Mouse (Mus musculus): ENCODE measurements around the gene Fhod1.

The Fhod1 gene

DNA sequence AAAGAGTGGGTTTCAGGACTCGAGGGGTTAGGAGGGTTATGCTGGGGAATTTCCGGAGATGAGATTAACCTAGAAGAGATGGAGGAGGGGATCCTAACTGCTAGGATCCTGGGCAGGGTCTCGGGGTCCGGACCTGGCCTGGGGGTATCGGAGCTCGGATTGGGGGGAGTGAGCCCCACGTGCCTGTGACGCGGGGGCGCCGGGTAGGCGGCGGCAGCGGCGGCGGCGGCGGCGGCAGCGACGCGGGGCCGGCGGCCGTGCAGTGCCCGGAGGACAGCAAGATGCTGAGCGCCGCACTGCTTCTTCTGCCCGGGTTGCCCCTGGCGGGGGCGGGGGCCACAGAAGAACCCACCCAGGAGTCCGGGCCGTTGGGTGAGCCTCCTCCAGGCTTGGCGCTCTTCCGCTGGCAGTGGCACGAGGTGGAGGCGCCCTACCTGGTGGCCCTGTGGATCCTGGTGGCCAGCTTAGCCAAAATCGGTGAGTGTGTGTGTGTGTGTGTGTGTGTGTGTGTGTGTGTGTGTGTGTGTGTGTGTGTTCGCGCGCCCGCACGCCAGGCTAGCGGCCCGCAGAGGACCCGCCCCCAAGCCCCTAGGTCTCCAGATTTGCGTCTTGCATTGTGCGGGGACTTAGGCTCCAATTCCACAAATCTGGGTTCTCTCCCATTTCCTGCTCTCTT is 1.5 kb upstream of the Fhod1 start:
- DNase-seq (ENCODE audit: low read depth, low spot score) = peak; percentile 50

DNA sequence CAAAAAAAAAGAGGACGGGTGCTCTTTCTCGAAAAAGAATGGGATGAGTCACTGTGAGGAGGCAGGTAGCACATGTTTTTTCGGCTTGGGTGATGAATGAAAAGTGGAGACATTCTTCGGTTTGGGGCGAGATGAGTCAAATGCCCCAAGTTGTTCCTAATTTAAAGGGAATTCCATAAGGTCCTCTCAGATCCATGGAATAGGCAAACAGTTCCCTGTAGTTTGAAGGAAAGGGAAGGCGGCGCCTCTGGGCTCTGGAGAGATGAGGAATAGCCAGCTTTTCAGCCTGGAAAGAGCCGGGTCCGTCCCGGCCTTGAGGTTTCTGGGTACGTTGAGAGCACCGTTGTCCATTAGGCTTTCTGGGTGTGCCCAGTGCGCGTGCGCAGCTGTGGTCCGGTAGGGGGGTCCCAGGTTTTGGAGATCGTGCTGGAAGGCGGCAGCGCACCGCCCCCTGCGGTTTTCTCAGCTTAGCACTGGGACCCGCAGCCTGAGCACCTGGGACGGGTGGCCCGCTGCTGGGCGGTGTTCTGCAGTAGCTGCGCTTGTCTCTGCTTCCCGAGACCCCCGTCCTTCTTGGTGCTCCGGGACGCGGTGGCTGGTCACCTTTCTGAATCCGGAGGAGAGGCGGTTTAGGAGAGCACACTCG is 820 bp upstream of the Fhod1 start, which contains the start of gene Slc9a5:
Gene Slc9a5, plus strand, starts transcription at position 394 of the 646 bp plus-strand sequence.
- peak; percentile 73 for DNase-seq (ENCODE audit: low read depth, low spot score)

DNA sequence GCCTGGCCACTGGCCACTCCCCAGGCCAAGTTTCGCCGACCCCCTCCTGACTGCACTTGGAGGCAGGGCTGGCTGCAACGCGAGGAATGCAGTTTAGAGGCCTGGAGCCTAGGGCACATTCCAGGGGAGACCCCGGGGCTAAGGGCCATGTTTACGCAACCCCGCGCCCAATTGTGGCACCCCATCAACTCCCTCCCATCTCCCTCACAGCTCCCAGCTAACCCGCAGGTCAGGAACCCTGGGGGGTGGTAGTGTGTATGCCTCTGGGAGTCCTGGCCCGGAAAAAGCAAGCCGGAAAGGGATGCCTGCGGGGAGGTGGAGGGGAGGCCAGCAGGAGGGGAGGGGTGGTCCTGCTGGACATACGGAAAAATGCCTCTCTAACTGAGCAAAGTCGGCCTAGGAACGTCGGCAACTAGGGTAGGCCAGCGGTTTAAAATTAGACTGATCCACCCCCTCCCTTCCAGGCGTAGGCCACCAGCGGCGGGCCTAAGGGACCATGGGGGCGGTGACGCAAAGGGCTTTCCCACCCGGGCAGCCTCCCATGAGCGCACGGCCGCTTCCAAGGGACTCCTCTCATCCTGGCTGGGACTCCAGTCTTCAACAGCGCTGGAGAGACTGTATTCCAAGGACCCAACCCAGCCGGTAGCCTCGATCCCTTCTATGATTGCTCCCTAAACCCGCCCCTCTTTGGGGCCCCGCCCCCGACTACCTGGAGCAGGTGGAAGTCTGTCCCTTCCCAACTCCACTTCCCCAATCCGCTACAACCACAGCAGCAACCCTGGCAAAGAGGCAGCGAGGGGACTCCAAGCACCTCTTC is 934 bp downstream of the Fhod1 start:
- peak; percentile 44 for DNase-seq (ENCODE audit: low read depth, low spot score)

DNA sequence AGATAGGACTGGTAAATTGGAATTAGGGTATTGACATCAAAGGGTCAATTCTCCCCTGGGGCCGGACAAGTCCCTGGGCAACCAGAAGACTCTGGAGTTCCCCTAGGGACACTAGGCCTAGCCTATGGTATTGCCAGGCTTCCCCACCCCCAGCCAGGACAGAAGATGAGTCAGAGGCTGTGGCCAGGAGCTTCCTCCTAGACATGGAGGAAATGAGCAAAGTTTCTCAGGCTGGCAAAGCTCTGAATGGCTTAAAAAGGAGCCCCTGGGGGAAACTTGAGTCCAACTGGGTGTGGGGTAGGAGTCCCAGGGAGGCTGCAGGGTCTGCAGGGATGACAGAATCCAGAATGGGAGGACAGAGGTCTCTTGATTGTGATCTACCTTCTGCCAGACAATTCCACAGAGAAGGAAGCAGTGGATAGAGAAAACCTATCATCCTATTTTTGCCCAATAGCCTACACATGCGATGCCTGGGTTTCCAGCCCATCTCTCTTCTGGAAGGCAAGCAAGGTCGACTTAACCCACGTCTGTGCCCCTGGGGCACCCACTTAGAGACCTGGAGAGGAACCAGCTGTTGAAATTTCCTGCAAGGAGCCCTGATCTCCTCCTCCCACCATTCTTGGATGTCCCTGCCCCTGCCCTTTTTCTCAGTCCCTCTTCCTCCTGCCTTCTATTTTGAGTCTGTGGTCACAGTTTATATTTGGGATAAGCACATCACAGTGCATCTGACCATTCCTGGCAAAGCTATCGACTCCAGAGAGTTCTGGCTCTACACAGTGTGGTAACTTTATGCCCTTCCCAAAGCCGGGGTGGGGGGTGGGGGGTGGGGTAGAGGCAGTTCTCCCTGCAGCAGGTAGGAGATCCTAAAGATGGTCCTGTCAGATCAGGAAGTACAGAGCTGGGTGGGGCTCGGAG is 2.4 kb downstream of the Fhod1 start:
- DNase-seq (ENCODE audit: low read depth, low spot score) = peak; percentile 47

DNA sequence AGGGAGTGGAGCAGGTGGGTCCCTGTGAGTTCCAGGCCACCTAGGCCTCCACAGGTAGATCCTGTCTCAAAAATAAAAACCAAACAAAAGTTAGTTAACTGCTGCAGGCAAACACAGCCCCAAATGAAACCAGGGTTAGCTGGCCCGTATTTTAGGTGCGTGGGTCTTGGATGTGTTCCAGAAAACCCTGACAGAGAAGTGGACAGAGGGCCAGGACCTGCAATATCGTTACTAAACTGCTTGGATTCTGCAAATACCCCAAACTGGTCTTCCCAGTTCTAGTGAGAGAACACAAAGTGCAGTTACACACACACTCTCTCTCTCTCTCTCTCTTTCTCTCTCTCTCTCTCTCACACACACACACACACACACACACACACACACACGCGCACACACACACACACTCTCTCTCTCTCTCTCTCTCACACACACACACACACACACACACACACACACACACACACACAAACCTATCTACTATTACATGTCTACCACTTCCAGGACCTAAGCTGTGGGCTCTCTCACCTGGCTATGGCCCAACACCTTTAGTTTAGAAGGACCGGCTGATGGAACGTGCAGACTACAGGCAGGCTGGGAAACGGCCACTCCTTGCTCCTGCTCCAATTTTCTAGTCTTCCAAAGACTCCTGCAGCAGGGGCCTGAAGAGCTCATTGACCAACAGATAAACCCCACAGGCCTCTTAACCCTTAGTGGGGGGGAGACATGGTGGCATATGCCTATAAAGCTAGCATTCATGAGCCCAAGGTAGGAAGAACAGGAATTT is 3.8 kb downstream of the Fhod1 start:
- DNase-seq (ENCODE audit: low read depth, low spot score) = no peak

DNA sequence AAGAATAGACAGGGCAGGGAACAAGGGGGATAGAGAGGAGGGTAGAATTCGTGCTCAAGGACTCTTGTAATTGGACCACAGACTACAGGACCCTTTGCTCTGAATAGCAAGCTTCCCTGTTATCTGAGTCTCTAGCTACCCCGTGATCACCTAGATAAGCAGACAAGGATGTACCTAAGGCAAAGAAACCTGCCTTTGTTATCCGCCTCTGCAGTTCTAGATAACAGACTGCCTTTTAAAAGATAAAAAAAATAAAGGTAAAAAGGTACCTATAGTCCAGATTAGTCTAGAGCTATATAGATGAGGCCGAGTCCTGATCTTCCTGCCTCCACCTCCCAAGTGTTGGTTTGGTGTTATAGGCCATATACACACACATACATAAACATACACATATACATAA is 5.0 kb downstream of the Fhod1 start:
- no peak for DNase-seq (ENCODE audit: low read depth, low spot score)

DNA sequence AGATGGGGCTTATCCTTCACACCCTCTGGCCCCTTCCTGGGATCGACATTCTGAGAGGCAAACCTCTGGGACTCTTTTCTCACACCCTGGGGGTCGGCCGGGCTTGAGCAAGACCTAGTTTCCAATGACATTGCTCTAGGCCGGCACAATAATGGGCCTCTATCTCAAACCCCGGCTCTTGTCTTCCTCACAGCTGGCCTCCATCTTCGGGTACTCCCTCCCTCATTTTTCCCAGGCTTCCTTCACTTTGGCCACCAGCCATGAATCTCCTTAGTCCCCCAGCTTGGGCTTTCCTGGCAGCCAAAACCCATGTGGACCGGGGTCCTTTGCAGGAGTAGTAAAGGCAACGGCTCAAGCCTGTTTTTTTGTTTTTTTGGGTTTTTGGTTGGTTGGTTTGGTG is 6.4 kb downstream of the Fhod1 start:
- no peak for DNase-seq (ENCODE audit: low read depth, low spot score)

DNA sequence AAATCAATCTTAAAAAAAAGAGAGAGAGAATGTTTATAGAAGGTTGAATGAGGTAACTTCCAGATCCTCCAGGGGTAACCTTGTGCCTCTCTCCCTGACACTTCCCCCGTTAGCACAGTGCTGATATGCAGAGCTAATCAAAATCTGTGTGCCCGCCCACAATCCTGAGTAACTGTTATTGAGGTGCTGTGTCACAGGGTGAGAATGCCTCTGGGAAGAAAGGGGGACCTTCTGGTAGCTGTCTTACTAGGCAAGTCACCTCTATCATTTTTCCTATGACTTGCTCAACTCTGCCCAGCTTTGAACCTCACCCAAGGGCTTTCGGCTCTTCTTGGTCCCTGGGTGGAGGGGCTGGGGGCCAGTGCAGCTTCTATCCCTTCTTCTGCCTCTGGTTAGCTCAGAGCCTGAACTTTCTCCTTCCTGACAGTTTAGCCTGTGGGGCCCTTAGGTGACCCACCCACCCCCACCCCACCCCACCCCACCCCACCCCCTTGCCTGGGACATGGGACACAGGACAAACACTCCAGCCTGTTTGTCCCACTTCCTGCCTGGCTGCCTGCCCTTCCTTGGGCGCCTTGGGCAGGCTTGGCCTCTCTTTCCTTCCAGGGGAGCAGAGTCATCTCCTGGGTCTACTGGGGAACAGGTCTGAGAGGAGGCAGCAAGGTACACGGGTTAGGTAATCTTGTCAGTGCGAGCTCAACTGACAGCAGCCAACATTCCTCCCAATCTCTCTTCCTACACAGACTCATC is 7.7 kb downstream of the Fhod1 start:
- DNase-seq (ENCODE audit: low read depth, low spot score) = peak; percentile 38

DNA sequence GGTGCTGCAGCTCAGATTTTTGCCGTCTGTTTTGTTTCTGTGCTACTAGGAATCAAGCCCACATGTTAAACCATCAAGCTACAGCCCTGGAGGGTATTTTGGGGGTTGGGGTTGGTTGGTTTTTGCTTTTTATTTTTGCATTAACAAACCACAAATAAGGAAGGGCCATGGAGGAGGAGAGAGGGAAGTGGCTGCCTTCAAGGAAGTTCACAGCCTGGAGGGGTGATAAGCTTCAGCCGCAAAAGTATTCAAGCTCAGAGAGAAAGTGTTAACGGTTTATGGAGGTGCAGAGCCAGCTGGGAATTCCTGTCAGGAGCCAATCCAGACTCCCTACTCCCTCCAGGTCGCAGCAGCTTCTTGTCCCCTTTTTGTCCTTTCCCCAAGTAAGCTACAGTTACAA is 8.8 kb downstream of the Fhod1 start:
- DNase-seq (ENCODE audit: low read depth, low spot score) = no peak

DNA sequence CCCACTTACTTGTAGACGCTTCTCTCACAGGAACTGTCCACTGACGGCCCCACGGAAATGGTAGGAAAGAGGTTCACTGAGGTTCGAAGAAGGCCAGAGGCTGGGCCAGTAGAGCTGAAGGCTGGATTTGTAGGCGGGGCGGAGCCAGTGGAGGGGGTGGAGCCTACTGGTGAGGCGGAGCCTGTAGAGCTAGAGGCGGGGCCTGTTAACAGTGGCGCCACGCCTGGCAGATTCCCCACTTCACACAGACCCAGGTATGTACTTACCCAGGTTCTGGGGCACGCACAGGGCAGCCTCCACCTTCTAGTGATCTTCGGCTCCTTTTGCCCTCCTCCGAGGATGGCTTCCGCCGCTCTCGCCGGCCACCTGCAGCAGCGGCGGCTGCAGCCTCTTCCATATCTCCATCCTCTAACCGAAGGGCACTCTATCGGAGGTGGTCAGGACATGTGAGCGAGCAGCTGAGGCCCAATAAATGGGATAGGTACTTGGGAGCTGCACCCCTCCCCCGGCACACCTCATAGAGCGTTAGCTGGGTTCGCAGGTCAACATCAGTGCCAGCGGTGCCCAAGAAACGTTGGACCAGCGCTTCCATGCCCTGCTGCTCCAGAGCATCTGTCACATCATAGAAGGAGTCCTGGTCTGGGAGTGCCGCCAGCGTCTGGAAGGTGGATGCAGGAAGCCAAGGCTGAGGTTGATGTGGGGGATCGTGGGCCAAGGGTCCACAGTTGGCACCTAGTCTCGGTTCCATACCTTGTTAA is 11.2 kb downstream of the Fhod1 start:
- DNase-seq (ENCODE audit: low read depth, low spot score) = peak; percentile 29

DNA sequence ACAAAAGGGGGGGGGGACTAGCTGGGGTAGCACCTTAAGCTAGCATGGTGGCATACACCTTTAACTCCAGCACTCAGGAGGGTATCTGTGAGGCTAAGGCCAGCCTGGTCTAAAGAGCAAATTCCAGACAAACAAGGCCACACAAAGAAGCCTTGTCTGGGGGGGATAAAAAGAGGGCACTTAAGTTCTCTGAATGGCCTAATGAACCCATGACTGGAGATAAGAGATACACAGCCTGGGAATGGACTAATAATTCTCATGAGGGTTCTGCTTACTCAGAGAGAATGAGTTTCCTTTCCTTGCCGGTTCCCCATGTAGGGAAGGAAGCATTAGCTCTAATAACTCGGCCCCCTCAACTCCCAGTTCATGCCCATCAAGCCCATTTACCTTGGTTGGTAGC is 15.2 kb downstream of the Fhod1 start:
- no peak for DNase-seq (ENCODE audit: low read depth, low spot score)

DNA sequence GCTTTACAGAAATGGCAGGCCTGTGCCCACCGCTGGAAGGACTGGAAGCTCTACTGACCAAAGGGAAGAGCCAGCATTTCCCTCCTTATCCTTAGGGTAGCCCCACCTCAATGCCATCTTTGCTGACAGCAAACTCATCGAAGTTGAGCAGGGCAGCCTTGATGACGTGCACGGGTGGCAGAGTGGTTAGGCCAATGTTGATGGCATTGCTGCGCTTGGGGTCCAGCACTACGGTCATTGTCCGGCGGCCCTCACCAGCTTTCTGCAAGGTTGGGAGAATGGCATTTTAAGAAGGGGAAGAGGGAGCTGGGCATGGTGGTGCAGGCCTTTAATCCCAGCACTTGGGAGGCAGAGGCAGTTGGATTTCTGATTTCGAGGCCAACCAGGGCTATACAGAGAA is 15.8 kb downstream of the Fhod1 start:
- no peak for DNase-seq (ENCODE audit: low read depth, low spot score)

DNA sequence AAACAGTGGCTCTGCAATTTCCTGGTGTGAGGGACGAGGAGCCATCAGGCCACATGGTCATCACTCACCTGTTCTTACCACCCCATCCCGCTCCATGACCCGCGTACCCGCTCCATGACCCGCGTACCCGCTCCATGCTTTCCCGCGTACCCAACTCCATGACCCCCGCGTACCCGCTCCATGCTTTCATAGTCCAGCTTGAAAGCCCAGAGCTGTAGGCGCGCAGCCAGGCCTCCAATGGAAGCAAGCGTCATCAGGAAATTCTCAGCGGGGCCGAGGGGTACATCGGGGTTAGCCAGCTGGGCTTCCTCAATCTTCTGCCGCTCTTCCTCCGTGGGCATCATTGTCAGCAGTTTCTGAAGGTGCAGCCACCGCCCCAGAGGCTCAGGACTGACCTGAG is 16.3 kb downstream of the Fhod1 start:
- no peak for DNase-seq (ENCODE audit: low read depth, low spot score)

DNA sequence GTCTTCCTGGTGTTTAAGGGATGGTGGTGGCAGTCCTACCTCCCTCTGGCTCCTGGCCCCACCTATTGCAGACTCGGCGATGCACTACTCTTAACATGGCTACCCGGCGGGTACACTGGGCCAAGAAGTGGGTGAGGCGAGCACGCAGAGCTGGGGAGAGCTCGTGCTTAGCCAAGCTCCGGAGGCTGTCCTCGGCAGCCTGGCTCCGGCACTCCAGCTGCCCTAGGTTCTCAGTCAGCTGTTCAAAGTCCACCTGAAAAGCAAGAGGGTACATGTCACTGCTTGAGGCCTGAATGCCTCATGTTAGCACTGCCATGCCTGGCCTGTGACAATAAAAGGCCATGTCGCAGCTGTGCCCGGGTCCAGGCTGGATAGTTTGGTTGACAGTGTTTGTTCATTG is 17.4 kb downstream of the Fhod1 start:
- DNase-seq (ENCODE audit: low read depth, low spot score) = no peak

DNA sequence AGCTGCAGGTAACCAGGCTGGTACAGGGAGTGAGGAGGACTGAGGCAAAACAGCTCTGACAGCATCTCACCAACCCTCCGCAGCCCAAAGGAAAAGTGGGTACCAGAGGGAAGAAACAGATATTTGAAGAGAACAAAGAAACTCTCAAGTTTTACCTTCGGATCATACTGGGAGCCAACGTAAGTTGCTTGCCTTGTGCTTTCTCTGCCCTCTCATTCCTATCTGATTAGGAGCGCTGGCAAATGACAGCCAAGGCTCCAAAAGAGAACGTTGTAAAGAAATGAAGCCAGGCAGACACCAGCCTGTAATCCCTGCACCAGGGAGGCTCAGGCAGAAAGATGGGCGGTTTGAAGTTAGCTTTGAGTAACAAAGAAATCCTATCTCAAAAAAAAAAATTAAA is 20.8 kb downstream of the Fhod1 start:
- DNase-seq (ENCODE audit: low read depth, low spot score) = no peak

DNA sequence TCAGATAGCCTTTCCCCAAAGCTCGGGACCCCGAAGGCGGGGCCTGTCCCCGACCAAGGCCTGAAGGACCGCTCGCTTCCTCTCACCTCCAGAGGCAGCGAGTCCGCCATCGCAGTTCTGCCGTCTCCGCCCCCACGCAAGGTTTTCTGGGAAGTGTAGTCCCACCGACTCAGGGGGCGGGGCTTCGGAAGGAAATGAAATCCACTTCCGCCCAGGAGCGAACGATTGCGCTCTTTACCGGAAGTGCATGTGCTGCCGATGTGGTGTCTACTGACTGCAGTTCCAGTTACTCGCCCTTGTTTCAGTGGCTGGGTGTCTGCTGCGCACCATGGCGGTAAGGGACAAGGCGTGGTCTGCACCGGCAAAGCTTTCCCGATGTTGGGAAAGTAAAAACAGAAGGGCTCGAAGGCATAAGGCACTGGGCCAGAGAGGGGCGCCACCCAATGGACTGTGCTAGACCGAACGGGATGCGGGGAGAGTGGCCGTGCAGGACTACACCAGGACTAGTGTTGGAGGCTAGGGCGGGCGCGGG is 21.5 kb downstream of the Fhod1 start, which contains the start of the genes Lrrc29 and Tmem208:
Gene Lrrc29, minus strand, starts transcription at position 138 of the 532 bp plus-strand sequence.
Gene Tmem208, plus strand, starts transcription at position 214 of the 532 bp plus-strand sequence.
- peak; percentile 98 for DNase-seq (ENCODE audit: low read depth, low spot score)

DNA sequence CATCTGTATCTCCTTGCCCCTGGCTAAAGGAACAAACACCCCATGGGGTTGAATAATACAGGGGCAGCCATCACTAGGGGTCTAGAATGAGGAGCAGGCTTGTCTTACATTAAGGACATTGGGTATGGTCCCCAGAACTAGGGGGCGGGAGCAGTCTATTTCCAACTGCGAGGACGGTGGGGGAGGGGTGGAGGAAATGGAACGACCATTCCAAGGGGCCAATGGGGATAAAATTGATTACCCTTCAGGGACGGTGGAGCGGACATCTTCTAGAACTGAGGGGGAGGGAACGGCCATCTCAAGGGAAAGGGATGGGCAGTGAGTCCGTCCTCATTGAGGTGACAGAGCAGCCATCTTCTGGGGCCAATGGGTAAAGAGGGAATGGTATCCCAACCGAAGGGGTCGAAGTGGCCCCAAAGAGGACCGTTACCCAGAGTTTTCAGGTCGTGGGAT is 22.1 kb downstream of the Fhod1 start:
- no peak for DNase-seq (ENCODE audit: low read depth, low spot score)

DNA sequence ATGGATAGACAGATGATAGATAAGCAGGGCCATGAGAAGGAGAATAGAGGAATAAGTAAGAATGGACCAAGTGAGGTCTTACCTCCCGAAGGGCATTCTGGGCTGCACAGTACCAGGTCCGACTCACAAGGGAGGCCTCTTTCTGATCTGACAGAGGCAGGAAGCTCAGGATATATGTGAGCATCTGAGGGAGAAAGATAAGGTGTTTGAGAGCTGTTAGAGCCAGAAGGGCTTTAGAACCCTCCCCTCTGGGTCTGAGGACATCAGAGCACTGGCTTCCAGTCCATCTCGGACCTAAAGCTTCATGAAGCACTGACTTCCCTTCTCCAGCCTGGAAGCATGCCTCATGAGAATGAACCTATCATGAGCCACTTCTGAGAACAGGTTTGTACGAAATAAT is 24.6 kb downstream of the Fhod1 start:
- DNase-seq (ENCODE audit: low read depth, low spot score) = no peak

Data from brain, adult 2 months (tissue).